Mouse (Mus musculus) heart, adult 11 months (tissue): ENCODE results near the gene Gabrd.
"Not testable (repeated sequence)": the region's sequence is repeated elsewhere in the genome, so short reads cannot be mapped to it uniquely, and the experiment has no call there.

ENCODE experiments used
- DNase-seq: peaks from one replicate; pipeline ENCODE4 v3.0.0; 2022

Gene Gabrd

DNA sequence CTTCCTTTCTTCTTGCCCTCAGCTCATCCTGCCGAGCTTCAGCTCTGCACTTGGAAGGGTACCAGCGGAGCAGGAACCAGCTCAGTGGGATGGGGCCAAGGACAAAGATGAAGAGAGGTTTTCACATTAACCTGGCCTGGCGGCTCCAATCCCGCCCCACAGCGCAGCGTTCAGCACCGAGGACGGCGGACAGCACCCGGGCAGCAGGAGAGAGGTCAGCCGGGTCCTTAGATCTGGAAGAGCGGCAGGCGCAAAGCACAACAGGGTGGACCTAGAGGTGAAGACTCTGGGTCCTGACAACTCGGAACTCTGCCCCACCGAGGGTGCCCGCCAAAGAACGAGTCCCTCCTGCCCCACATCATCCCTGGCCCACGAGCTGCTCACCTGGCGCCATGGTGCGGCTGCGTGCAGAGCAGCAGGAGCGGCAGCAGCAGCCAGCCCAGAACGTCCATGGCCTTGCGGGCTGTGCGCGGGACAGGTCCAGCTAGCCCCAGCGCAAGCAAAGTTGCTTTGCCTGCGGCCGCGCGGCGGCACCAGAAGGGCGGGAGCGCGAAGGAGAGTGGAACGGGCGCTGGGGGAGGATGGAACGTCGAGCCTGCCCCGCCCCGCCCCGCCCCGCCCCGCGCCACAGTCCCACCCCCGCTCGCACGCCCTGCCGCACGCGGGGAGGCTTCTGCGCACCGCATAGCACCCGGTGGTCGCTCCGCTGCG is at the start of gene Gabrd:
Gabrd (minus strand) TSS at position 602 of the 711 bp plus-strand sequence.
- DNase-seq, result no peak

DNA sequence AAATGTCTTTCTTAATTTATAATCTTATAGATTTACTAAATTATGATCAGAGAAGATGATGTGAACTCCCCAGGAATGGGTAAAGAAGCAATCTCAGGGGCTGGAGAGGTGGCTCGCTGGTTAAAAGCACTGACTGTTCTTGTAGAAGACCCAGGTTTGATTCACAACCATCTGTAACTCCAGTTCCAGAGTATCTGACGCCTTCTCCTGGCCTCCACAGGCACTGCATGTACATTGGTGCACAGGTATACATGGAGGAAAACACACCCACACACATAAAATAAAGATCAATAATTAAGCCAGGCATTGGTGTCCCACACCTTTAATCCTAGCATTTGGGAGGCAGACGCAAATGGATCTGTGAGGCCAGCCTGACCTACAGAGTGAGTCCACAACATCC is 44.9 kb upstream of the Gabrd start:
- DNase-seq, result no peak

DNA sequence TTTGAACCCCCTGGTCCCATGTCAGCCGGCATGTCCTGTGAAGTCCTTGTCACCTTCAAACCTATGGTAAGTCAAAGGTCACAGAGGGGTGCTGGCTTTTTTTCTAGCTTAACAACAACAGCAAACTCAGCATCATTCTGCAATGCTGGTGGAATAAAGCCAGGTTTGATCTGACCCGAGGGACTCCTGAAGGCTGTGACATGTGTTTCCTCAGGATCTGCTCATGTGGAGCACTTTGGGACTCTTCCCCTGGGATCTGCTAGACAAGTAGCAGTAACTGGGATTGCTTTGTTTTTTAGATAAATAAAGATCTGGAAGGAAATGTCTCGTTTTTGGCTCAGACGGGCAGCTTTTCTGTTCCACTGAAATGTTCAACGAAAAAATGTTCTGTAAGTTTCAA is 36.1 kb upstream of the Gabrd start:
- DNase-seq, result peak; percentile 93

DNA sequence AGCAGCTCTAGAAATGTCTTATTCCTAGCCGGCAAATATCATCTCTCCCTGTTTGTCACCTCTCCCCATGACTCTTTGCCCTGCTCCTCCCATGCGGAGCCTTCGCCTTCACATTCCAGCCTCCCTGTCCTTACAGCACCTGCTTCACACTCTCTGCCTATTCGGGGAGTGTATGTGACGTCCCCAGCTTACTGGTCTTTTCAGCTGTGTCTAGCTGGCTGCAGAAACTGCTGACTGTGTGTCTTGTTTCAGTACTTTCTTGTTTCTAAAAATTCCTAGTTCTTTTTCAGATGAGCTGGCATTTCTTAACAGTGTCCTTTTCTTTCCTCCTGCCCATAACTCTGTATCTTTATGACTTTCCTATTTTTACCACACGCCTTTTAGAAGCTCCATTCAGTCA is 34.4 kb upstream of the Gabrd start:
- no peak for DNase-seq

DNA sequence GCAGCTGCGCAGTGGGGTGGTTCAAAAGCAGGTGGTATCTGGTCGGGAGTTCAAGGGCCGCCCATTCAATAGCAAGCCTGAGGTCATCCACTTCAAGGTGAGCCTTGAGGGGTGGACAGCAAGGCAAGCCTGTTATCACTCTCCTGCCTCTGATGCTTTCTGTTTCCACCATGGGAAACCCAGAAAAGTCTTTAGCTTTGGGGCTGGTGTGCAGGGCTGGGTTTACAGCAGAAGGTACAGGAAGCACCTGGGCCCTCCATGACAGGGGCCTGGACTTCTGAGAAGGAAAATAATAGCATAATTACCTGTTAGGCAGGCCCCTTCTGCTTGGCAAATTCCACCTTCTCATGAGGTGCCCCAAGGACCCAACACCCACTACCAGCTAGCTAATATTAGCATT is 31.3 kb upstream of the Gabrd start:
- no peak for DNase-seq

DNA sequence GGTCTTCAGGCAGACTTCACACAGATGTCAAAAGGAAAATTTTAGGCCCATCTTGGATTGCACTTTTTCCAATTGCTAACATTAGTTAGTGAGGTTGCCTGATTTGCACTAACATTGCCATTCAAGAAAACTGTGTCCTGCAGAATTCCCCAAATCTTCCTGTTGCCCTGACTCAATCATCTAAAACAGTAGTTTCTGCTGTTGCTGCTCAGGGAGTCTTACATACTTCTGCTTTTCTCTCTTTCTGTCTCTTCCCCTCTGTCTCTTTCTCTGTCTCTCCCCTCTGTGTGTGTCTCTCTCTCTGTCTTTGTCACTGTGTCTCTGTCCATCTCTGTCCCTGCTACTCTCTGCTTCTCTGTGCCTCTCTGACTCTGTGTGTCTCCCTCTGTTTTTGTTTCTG is 30.5 kb upstream of the Gabrd start:
- DNase-seq, result no peak

DNA sequence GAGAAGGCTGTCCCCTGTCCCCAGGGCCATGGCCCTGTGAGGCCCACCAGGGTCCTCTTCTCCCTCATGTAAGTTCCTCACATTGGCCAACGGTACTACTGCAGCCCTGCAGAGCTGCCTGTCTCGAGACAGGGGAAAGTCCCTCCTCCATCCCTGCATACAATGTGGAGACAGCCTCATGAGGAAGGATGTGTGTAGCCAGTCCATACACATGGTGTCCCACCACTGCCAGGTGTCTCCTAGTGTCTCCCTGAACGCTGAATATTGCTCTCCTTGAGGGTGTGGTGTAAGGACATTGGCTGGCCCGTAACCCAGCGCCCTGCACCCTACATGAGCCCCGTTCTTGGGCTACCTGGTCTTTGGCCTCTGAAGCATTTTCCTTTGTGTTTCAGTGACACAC is 28.4 kb upstream of the Gabrd start:
- no peak for DNase-seq

DNA sequence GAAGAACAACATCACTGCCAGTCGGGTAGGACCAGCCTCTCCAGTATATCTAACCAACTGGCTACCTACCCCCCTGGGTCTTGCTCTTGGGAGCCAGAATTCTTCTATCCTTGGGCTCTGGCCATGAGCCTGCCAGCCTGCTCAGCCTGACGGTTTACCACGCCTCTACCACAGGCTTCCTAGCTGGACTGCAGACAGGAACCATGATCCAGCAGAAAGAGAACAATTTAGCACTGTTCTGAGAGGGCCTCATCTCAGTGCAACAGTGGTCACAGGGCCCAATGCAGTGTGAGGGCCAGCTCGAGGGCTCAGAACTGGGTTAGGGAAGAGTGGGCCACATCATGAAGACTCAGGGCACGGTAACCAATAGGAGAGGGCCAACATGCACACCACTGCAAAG is 26.1 kb upstream of the Gabrd start:
- no peak for DNase-seq

DNA sequence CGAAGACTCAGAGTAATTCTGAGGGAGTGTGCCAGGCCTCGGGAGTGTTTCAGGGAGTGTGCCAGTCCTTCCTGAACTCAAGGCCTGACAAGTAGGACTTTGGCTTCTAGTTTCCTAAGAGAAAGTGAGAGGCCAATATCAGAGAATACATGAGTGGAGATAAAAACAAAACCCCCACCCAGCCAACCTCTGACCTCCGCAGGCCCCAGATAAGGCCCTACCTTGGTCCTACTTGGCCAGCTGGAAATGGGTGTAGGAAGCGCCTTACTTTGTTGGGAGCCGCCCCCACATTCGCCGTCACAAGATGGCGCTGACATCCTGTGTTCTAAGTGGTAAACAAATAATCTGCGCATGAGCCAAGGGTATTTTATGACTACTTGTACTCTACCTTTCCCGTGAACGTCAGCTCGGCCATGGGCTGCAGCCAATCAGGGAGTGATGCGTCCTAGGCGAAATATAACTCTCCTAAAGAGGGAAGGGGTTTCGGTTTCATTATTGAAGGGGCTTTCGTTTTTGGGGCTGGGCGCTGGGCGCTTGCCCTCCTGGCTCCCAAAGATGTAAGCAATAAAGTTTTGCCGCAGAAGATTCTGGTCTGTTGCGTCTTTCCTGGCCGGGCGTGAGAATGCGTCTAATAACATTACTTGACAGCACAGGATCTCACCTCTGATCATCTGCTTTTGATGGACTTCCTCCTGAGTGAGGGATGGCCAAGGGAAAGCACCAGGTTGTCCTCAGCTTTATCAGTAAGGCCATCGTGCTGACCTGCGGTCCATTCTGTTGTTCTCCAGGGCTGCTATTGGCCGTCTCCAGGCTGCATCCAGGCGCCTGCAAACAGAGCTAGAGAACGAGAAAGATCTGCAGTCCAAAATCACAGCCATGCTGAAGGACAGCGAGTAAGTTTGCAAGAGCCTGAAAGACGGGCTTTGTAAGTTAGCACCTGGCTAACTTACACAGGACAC is 23.8 kb upstream of the Gabrd start:
- DNase-seq, result not testable (repeated sequence)

DNA sequence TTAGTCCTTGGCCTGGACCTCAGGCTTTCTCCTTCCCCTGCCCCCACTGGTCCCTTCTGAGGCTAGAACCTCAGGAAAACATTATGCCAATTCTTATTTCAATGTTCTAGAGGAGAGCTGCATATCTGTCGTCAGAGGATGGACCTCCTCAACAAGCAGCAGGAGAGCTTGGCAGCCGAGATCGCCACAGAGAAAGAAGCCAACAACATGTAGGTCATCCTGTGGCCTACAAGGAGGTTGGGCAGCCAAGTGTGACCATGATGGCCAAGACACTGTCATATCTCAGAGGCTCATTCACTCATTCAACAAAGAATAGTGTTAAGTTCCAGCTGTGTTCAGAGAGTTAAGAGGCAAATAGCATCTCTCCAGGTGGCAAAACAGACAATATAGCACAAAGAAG is 22.2 kb upstream of the Gabrd start:
- DNase-seq, result no peak

DNA sequence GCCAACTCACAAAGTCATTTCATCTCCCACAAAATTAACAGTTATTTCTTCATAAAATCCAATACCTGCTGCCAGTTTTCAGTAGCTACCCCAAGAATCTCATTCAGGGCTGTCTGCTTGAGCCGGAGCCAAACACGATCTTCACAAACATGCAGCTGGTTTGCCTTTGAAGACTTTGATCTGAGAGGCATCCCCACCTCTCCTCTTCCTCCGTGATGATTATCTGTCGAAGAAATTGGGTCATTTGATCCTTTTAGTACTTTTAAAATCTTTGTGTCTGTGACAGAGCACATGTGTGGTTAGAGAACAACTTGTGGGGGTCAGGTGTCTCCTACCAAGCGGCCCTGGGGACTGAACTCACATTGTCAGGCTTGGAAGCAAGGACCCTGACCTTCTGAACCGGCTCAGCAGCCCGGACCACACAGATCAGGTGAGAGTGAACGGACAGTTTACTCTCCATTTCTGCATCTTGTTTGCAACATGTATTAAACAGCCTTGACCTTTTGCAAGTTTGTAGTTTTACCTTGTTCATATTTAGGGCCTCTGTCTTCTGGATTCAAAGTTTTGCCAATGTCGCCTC is 16.8 kb upstream of the Gabrd start:
- DNase-seq, result no peak

DNA sequence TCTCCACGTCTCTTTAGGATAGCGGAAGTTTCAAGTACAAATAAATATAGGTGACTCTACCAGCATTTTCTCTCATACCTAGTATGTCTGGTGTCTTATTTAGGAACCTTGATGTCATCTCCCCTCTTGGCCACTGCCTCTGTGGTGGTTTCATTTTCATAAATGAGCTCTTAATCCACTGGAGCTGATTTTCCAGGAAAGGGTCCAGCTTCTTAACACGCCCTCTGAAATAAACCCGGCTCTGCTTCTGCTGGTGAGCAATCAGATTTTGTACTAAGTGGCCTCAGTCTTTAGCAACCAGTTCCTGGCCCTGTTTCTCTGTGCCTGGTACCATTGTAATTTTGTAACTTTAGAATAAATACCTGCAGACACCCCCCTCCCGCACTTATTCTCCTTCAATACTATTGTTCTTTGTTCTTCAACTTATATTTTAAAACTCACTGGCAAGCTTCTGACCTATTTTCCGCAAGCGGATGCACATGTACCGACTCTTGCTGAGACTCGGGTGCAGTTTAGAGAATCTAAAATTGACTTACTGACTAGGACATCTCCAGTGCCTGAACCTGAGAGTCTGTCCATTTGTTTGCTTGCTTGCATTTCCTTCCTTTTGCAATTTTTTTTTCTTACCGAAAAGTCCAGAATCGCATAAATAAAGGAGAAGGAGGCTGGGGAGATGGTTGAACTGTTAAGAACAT is 15.9 kb upstream of the Gabrd start:
- DNase-seq, result no peak

DNA sequence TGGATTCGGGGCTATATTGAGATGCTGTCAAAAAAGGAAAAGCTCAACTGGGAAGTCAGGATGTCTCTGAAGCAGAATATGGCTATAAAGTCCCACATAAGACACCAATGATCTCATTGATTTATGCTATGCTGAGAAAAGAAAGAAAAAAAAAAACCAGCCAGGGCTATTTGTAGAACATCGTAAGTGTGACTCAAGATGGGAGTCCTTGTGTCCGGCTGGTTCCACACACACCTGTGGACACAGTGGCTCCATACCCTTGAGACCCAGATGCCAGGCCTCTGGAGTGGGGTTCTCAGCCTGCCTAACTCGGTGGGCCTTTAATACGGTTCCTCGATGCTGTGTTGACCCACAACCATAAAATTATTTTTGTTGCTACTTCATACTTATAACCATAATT is 14.2 kb upstream of the Gabrd start:
- no peak for DNase-seq

DNA sequence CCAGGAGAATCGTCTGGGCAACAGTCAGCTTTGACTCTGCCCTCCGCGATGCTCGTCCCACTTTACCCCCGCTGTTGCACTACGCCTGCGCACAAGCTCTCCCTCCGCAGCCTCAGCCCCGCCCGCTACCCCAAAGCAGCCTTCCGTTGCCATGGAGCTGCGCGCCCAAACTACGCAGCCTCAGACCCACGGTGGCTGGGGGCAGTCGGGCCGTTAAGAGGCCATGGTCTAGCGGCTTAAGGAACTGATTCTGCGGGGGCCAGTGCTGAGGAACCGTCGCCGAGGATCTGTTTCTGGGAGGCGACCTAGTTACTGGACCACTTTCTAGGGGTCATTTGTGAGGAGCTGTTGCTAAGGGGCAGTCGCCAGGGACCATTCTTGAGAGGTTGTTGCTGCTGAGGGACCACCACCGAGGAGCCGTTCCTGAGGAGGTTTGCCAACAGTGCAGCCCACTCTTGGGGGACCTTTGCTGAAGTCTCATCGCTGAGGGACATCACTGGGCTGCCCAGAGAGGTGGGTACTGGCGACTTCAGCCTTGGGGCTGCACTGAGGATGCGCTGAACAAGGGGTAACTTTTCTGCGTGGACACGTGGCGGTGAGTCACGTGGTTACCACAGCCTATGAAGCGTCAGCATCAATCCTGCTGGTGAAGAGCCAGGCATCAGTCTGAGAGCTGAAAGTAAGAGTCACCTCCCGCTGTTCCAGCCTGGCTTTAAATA is 11.3 kb upstream of the Gabrd start, which contains the start of gene Cfap74:
Cfap74 (plus strand) TSS at position 133 of the 719 bp plus-strand sequence.
- DNase-seq, result peak; percentile 98

DNA sequence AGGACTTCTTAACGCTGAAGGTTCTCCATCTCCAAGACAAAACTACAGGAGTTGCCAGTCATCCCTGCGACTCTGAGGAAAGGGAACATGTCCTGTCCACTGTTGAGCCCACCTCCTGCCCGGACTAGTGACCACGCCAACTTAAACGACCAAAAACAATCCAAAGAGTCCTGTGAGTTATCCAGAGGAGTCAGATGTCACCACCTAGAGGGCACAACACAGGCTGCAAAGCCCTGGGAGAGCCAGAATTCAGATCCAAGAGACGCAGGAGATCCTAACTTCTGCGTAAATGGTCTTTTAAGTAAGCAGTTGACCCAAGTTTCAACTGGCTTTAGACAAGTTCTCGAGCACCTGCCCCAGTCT is 10.8 kb upstream of the Gabrd start:
- no peak for DNase-seq

DNA sequence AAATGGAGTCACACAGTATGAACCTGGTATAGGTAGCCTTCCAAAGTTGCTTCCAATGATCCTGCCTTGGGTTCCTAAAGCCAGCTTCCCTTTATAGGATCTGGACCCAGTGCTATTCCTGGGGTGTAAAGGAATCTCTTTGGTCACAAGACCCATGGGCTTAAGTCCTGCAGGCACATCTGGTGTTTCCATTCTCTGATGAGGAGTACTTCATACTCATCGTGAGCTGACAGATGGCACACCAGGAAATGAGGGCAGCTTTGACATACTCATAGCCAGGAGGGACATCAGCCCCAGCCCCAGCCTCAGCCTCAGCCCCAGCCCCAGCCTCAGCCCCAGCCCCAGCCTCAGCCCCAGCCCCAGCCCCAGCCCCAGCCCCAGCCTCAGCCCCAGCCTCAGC is 4.6 kb upstream of the Gabrd start:
- DNase-seq, result no peak

DNA sequence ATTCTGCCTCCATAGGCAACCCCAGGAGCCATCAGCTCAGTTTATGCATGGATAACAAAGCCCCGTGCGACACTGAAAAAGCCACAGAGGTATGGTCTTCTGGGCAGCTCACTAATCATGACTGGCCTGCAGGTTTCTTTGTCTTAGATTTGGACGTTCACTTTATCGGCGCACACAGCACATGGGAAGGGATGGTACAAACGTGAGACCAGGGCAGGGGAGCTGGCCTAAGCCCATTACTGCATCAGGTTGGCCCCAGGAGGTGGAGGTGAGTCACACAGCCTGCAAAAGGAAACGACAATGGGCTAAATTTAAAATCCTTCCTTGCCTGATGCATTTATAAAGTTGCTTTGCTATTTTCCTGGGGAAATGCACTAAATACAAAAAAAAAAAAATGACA is 3.2 kb upstream of the Gabrd start:
- no peak for DNase-seq

DNA sequence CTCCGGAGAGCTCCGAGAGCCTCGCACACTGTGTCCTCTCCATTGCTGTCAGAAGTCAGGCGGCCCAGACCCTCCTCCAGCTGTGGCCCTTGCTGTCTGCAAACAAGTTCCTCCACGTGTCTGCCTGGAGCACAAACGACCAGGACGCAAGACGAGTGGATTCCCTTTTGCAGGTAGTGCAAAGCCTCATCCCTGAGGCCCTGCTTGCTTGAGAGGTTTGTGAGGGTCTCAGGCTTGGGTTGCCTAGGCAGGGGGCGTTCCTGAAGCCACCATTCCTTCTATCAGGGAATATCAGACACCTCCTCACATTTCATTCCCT is 269 bp upstream of the Gabrd start:
- no peak for DNase-seq

DNA sequence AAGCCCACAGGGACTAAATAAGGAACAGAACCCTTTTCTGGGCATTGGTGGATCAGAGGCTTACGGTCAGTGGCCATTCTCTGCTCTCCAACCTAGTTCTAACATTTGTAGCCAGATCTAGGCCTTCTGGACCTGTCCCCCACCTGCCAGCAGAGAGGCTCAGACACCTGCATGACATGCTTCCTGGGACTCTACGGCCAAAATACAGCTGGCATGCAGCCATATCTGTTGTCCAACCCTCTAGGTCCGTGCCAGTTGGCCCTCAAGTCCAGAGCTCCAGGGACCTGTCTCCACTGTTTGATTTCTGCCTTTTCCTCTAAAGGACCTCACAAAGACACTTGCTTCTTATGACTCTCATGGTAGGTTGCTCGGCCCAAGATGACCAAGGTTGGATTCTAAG is 1.2 kb downstream of the Gabrd start:
- no peak for DNase-seq

DNA sequence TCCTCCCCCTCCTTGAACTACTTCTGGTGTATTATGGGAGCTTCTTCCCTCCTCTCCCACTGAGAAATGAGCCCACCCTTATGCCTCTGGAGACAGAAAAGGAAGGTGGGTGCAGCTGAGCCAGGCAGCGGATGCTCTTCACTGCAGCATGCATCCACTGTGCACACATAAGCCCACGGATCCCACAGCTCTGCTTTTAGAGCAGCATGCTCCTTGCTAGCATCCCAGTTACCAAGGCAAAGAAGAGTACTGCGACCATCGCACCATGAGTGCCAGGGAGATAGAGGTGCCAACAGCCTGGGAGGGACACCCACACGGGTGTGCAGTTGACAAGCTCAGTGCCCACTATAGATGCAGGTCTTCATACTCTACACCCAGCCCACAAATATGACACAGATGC is 2.4 kb downstream of the Gabrd start:
- DNase-seq, result no peak

DNA sequence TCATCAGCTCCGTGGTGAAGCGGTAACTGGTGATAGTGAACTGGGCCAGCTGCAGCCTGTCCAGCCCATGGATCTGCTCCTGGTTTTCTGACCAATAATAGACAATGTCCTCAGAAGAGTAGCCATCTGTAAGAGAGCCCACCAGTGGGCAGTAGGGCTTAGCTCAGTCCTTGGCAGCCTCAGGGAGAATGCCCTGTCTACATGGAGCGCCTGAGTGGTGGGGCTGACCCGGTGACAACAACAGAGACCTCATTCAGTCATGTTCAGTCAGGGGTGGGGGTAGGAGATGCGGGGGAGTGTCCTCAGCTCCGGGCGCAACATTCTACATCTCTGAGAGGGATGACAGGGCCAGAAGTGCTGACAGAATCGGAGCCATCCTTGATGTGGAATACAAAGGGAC is 10.7 kb downstream of the Gabrd start:
- no peak for DNase-seq

DNA sequence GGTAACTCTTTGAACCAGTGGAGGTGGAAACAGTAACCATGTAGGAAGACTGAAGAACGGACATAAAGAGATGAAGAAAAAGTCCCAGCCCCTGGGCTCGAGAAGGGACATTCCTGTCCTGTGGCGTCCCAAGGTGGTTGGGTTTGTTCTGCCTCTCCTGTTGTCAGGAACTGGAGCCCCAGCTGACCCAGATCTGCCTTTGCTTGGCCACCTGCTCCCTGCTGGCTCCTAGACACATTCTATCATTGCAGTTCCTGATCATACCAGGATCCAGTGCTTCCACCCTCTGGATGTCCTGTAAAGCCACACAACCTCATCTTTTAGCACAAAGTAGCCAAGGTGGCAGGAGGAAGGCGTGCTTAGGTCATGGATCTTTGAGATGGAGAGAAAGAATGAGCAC is 14.6 kb downstream of the Gabrd start:
- DNase-seq, result no peak

DNA sequence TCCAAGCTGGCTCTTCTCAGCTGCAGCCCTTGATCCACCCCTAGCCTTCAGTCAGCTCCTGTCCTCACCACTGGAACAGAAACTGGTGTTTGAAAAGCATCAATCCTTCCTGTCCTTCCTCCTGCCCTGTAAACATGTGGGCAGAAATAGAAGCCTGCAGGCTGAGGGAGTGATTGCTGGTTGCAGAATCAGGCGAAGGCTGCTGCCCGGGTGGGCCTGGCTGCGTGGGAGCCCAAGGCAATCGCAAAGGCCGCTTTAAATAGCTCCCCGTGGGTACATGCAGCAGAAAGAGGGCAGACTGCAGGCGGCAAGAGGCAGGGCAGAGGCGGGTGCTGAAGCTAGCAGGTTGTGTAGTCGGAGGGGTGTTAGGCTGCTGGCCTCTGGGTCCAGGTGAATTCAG is 15.2 kb downstream of the Gabrd start:
- no peak for DNase-seq
